Mouse (Mus musculus) thymus, adult 2 months (tissue): ENCODE results near the gene Cabp1. TPM values are rescaled to one million over a fixed set of nuclear protein-coding genes. Genes with fewer than 3 reads are reported as not detected.
"Not testable (repeated sequence)": the region's sequence is repeated elsewhere in the genome, so short reads cannot be mapped to it uniquely, and the experiment has no call there.

Source experiments
- DNase-seq: peaks from one replicate; pipeline ENCODE4 v3.0.0; 2021
- H3K27ac ChIP-seq: fragments of 200-500 bp; 2 replicates; pipeline ENCODE4 v1.5.1; 2012; ENCODE audit warnings: low read length, control low read depth; ENCODE audit not compliant: control insufficient read depth, insufficient read depth
- H3K27me3 ChIP-seq: fragments of 200-500 bp; 2 replicates; pipeline ENCODE4 v1.6.1; 2012; ENCODE audit warnings: mild to moderate bottlenecking, low read length, moderate library complexity, mixed read lengths; ENCODE audit not compliant: control insufficient read depth, insufficient read depth
- H3K36me3 ChIP-seq: fragments of 200-500 bp; 2 replicates; pipeline ENCODE4 v1.6.1; 2012; ENCODE audit warnings: mild to moderate bottlenecking, low read length, moderate library complexity; ENCODE audit not compliant: control insufficient read depth, insufficient read depth
- H3K4me1 ChIP-seq: fragments of 200-500 bp; replicated peaks from 2 replicates; pipeline ENCODE4 v1.6.1; 2012; ENCODE audit warnings: low read length; ENCODE audit not compliant: control insufficient read depth, insufficient read depth
- H3K4me3 ChIP-seq: fragments of 200-500 bp; 2 replicates; pipeline ENCODE4 v1.5.1; 2012; ENCODE audit warnings: mild to moderate bottlenecking, low read length, control low read depth, moderate library complexity; ENCODE audit not compliant: control insufficient read depth, insufficient read depth
- CTCF ChIP-seq: fragments of 200-500 bp; IDR thresholded peaks from 2 replicates; pipeline ENCODE4 v1.5.1; 2012; ENCODE audit warnings: mild to moderate bottlenecking, control low read depth, low read length, moderate library complexity, borderline replicate concordance; ENCODE audit not compliant: control insufficient read depth, poor library complexity, insufficient read depth; ENCODE audit errors: extremely low read depth
- POLR2A ChIP-seq: fragments of 200-500 bp; IDR thresholded peaks from 2 replicates; pipeline ENCODE4 v1.6.1; 2012; ENCODE audit warnings: mild to moderate bottlenecking, low read length, control low read depth, moderate library complexity; ENCODE audit not compliant: control insufficient read depth, poor library complexity, insufficient read depth; ENCODE audit errors: extremely low read depth
- WGBS: fragments of 180-500 bp; shearing (Covaris S2); methylation state at CpG from one replicate; pipeline ENCODE4 v1.1.7; 2018; 5-methylcytosine and 5-hydroxymethylcytosine counted together
- polyA plus RNA-seq: library from polyadenylated mRNA; depleted of rRNA; stranded (reverse); fragments of >200 nt; gene quantifications from 2 replicates; pipeline ENCODE4 v1.2.3, GENCODE M21; 2012

Cabp1 gene
- polyA plus RNA-seq, 1 experiment, result 0.58 TPM

- no peak for TF ChIP-seq CTCF
- TF ChIP-seq POLR2A, result no peak
- no peak for DNase-seq
- no peaks in the 10 kb centered on the region for H3K36me3 ChIP-seq
- no peaks in the 10 kb centered on the region for H3K27me3 ChIP-seq
- 75% methylated on average over 7 of the region's 7 CpGs for WGBS
- H3K4me1 ChIP-seq, result peaks cover 21% of the 10 kb centered on the region
- no peak overlapping the region for H3K4me3 ChIP-seq
- H3K27ac ChIP-seq, result peak overlapping the region; percentile 94
These were observed 27.4 kb downstream of the Cabp1 start for GRCm38 (mm10) chr5:115166815-115167194.

GRCm38 (mm10) chr5:115165895-115166814 lies 28.0 kb downstream of the Cabp1 start:
- WGBS, result 74% methylated on average over 11 of the region's 11 CpGs
- TF ChIP-seq POLR2A, result no peak
- no peak for TF ChIP-seq CTCF

GRCm38 (mm10) chr5:115165351-115165750 lies 28.8 kb downstream of the Cabp1 start:
- no peak overlapping the region for H3K4me3 ChIP-seq
- no peaks in the 10 kb centered on the region for H3K27me3 ChIP-seq
- H3K4me1 ChIP-seq, result peaks cover 32% of the 10 kb centered on the region
- H3K36me3 ChIP-seq, result no peaks in the 10 kb centered on the region
- no peak for DNase-seq
- WGBS, result 89% methylated on average over 9 of the region's 9 CpGs
- TF ChIP-seq POLR2A (no peak), CTCF (0 out of 2 replicates have a peak, but pooled peaks have one; percentile 40)
- H3K27ac ChIP-seq, result no peak overlapping the region

More at GRCm38 (mm10) chr5:115165895-115166814, 28.0 kb downstream of the Cabp1 start:
- Histone ChIP-seq H3K27ac (peak overlapping the region; percentile 94), H3K27me3 (no peaks in the 10 kb centered on the region), H3K36me3 (no peaks in the 10 kb centered on the region), H3K4me3 (no peak overlapping the region), H3K4me1 (peaks cover 25% of the 10 kb centered on the region)
- DNase-seq, result no peak

GRCm38 (mm10) chr5:115164446-115164845 lies 29.7 kb downstream of the Cabp1 start:
- not testable (repeated sequence) for H3K27ac ChIP-seq, DNase-seq, H3K27me3 ChIP-seq, H3K4me3 ChIP-seq, H3K36me3 ChIP-seq
- 91% methylated on average over 4 of the region's 4 CpGs for WGBS
- H3K4me1 ChIP-seq, result peaks cover 35% of the 10 kb centered on the region

GRCm38 (mm10) chr5:115163563-115163962 lies 30.6 kb downstream of the Cabp1 start:
- peak; percentile 52; the same call in 1 of the 2 replicates for TF ChIP-seq CTCF
- no peak for TF ChIP-seq POLR2A
- H3K4me1 ChIP-seq, result peaks cover 43% of the 10 kb centered on the region
- DNase-seq, result peak; percentile 80
- H3K27ac ChIP-seq, result no peak overlapping the region
- 78% methylated on average over 8 of the region's 8 CpGs for WGBS
- H3K27me3 ChIP-seq, result no peaks in the 10 kb centered on the region
- no peaks in the 10 kb centered on the region for H3K36me3 ChIP-seq
- no peak overlapping the region for H3K4me3 ChIP-seq

- not testable (repeated sequence) for H3K27ac ChIP-seq
- 89% methylated on average over 1 of the region's 1 CpGs for WGBS
These were observed 32.3 kb downstream of the Cabp1 start for GRCm38 (mm10) chr5:115161940-115162279.

GRCm38 (mm10) chr5:115161064-115161939 lies 32.9 kb downstream of the Cabp1 start:
- DNase-seq, result no peak
- Histone ChIP-seq H3K4me1 (peaks cover 30% of the 10 kb centered on the region), H3K36me3 (no peaks in the 10 kb centered on the region), H3K27ac (no peak overlapping the region), H3K27me3 (no peaks in the 10 kb centered on the region), H3K4me3 (no peak overlapping the region)
- TF ChIP-seq CTCF, result no peak
- no peak for TF ChIP-seq POLR2A
- WGBS, result 14% methylated on average over 13 of the region's 13 CpGs

More at GRCm38 (mm10) chr5:115161940-115162279, 32.3 kb downstream of the Cabp1 start:
- not testable (repeated sequence) for H3K27me3 ChIP-seq, DNase-seq, H3K4me3 ChIP-seq, H3K36me3 ChIP-seq
- H3K4me1 ChIP-seq, result peaks cover 33% of the 10 kb centered on the region
